Mouse (Mus musculus) ES-Bruce4 (cell line): ENCODE results near the gene Gm364.

ENCODE experiments used
- CTCF ChIP-seq: IDR thresholded peaks from one replicate; pipeline ENCODE4 v1.8.1; 2011; ENCODE audit warnings: low read depth, low read length
- EP300 ChIP-seq: IDR thresholded peaks from 2 replicates; pipeline ENCODE4 v1.6.1; 2011; ENCODE audit warnings: low read depth, low read length; ENCODE audit not compliant: insufficient read depth

- TF ChIP-seq EP300 (no peak), CTCF (no peak)
These were observed at the start of gene Gm364 for GRCm38 (mm10) chrX:57408769-57409168.
